19 mouse cellular contexts compared by ENCODE assay signal in the genomic region with DNA sequence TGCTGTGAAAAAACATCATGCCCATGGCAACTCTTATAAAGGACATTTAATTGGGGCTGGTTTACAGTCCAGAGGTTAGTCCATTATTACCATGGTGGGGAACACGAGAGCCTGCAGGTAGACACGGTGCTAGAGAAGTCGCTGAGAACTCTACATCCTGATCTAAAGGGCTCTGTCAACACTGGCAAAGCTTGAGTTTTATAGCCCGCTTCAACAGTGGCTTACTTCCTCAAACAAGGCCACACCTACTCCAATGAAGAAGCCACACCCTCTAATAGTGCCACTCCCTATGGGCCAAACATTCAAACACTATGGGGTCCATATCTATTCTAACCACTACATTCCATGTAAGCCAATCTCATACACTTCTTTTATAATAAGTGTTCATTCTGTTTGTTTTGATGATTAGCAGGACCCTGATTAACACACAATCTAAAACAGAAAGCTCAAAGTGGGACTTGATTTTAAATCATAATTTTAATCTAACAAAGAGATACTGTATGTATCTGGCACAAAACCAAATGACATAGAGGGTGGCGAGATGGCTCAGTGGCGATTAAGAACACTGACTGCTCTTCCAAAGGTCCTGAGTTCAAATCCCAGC.
A peak's percentile ranks its signal among the peaks of the same experiment; 100 is the strongest.
DNase-seq lines count a peak whose midpoint lies in the region; ATAC-seq lines count a peak whose summit lies in the region.
"Had no signal": no experiment of that assay in that cellular context is flagged by ENCODE, and none has a peak within 500 bp of the region (broad histone marks: within the 10 kb centered on the region; RNA-seq: fewer than 3 reads in every experiment).

No protein-coding gene starts in this region.

- no peak overlapping the region for H3K9ac ChIP-seq in kidney, embryonic 15.5 days
- H3K9ac ChIP-seq in kidney, embryonic 14.5 days (ENCODE audit: low read depth, low read length): no peak overlapping the region
- no peak overlapping the region for H3K9ac ChIP-seq in liver, embryonic 11.5 days (ENCODE audit: low read depth, low read length)
- no peak overlapping the region for H3K9ac ChIP-seq in forebrain, embryonic 12.5 days
- H3K9ac ChIP-seq: embryonic facial prominence, embryonic 12.5 days; lung, embryonic 15.5 days had no signal

- peaks cover 27% of the 10 kb centered on the region for H3K4me1 ChIP-seq in kidney, embryonic 15.5 days
- no peaks in the 10 kb centered on the region; the same call in 1 of the 2 replicates for H3K4me1 ChIP-seq in kidney, embryonic 14.5 days (ENCODE audit: control insufficient read depth, insufficient read depth, low read length)
- peaks cover 15% of the 10 kb centered on the region for H3K4me1 ChIP-seq in liver, embryonic 11.5 days (replicated peaks; ENCODE audit: control insufficient read depth, insufficient read depth, low read length)
- H3K4me1 ChIP-seq in forebrain, embryonic 12.5 days: 0 out of 2 replicates have a peak, but pooled peaks cover 7% of the 10 kb centered on the region
- H3K4me1 ChIP-seq: embryonic facial prominence, embryonic 12.5 days had no signal

- WGBS in kidney, embryonic 15.5 days: 71% methylated on average over 6 of the region's 6 CpGs
- WGBS in kidney, embryonic 14.5 days: 65% methylated on average over 6 of the region's 6 CpGs
- WGBS in liver, embryonic 11.5 days: 44% methylated on average over 6 of the region's 6 CpGs
- WGBS in forebrain, embryonic 12.5 days: 79% methylated on average over 6 of the region's 6 CpGs

- no peaks in the 10 kb centered on the region for H3K36me3 ChIP-seq in kidney, embryonic 15.5 days
- H3K36me3 ChIP-seq in kidney, embryonic 14.5 days (ENCODE audit: control insufficient read depth, insufficient read depth, low read length): no peaks in the 10 kb centered on the region
- no peaks in the 10 kb centered on the region for H3K36me3 ChIP-seq in liver, embryonic 11.5 days (ENCODE audit: control insufficient read depth, insufficient read depth, low read length)
- no peaks in the 10 kb centered on the region for H3K36me3 ChIP-seq in forebrain, embryonic 12.5 days (replicated peaks)
- H3K36me3 ChIP-seq: embryonic facial prominence, embryonic 12.5 days; forebrain, embryonic 10.5 days; lung, embryonic 15.5 days had no signal

- H3K27ac ChIP-seq in kidney, embryonic 15.5 days: peak overlapping the region; percentile 9; the same call in 1 of the 2 replicates
- H3K27ac ChIP-seq in kidney, embryonic 14.5 days (ENCODE audit: low read depth, low read length): no peak overlapping the region
- no peak overlapping the region for H3K27ac ChIP-seq in liver, embryonic 11.5 days (ENCODE audit: low read depth, low read length)
- H3K27ac ChIP-seq in forebrain, embryonic 12.5 days: no peak overlapping the region
- H3K27ac ChIP-seq: embryonic facial prominence, embryonic 12.5 days; forebrain, embryonic 10.5 days; kidney, postnatal 0 days; lung, embryonic 15.5 days had no signal

- H3K4me3 ChIP-seq in kidney, embryonic 15.5 days (replicated peaks): no peak overlapping the region
- no peak overlapping the region for H3K4me3 ChIP-seq in kidney, embryonic 14.5 days (ENCODE audit: low read length)
- no peak overlapping the region for H3K4me3 ChIP-seq in liver, embryonic 11.5 days (ENCODE audit: low read depth, low read length)
- no peak overlapping the region for H3K4me3 ChIP-seq in forebrain, embryonic 12.5 days (replicated peaks)
- H3K4me3 ChIP-seq: embryonic facial prominence, embryonic 12.5 days; forebrain, embryonic 10.5 days; lung, embryonic 15.5 days had no signal

- no peak for ATAC-seq in kidney, embryonic 15.5 days (replicated peaks; ENCODE audit: low FRiP score)
- no peak for ATAC-seq in kidney, embryonic 14.5 days (ENCODE audit: low FRiP score, low TSS enrichment)
- no peak for ATAC-seq in liver, embryonic 11.5 days (replicated peaks; ENCODE audit: low FRiP score)
- ATAC-seq in monocyte, adult 5-6 weeks (replicated peaks; ENCODE audit: insufficient number of reproducible peaks, low FRiP score, low TSS enrichment, poor library complexity, severe bottlenecking): peak; percentile 29; the same call in 1 of the 2 replicates
- ATAC-seq in forebrain, embryonic 12.5 days (ENCODE audit: low FRiP score): no peak
- ATAC-seq in frontal cortex, adult (ENCODE audit: low TSS enrichment): no peak
- ATAC-seq: hindbrain, embryonic 16.5 days had no signal

- no peak overlapping the region for H3K4me2 ChIP-seq in kidney, embryonic 15.5 days
- no peak overlapping the region for H3K4me2 ChIP-seq in kidney, embryonic 14.5 days (replicated peaks; ENCODE audit: low read depth, low read length)
- H3K4me2 ChIP-seq in liver, embryonic 11.5 days: 0 out of 2 replicates have a peak overlapping the region, but pooled peaks have one; percentile 4
- no peak overlapping the region for H3K4me2 ChIP-seq in forebrain, embryonic 12.5 days
- H3K4me2 ChIP-seq: embryonic facial prominence, embryonic 12.5 days; lung, embryonic 15.5 days had no signal

- no peaks in the 10 kb centered on the region for H3K27me3 ChIP-seq in kidney, embryonic 15.5 days
- no peaks in the 10 kb centered on the region for H3K27me3 ChIP-seq in kidney, embryonic 14.5 days (ENCODE audit: control insufficient read depth, insufficient read depth, low read length)
- no peaks in the 10 kb centered on the region; the same call in 1 of the 2 replicates for H3K27me3 ChIP-seq in liver, embryonic 11.5 days (replicated peaks; ENCODE audit: control insufficient read depth, insufficient read depth, low read length)
- peaks cover 13% of the 10 kb centered on the region for H3K27me3 ChIP-seq in forebrain, embryonic 12.5 days
- H3K27me3 ChIP-seq: embryonic facial prominence, embryonic 12.5 days; lung, embryonic 15.5 days had no signal

- no peaks in the 10 kb centered on the region for H3K9me3 ChIP-seq in kidney, embryonic 15.5 days (replicated peaks)
- H3K9me3 ChIP-seq in kidney, embryonic 14.5 days (ENCODE audit: control insufficient read depth, low read length): no peaks in the 10 kb centered on the region
- no peaks in the 10 kb centered on the region for H3K9me3 ChIP-seq in liver, embryonic 11.5 days (ENCODE audit: control insufficient read depth, low read length)
- no peaks in the 10 kb centered on the region for H3K9me3 ChIP-seq in forebrain, embryonic 12.5 days
- H3K9me3 ChIP-seq: embryonic facial prominence, embryonic 12.5 days; forebrain, embryonic 10.5 days; lung, embryonic 15.5 days had no signal

- DNase-seq in MEL-GATA-1-ER (ENCODE audit: extremely low read depth, low read depth): peak; percentile 91
- no peak for DNase-seq in liver, embryonic 11.5 days (ENCODE audit: low spot score)
- DNase-seq in right cerebral cortex, adult 2 months (ENCODE audit: low spot score in 2 of 2): no peak
- DNase-seq: cerebellum, adult 2 months; heart, adult 18-20 months; heart, postnatal 14 days; left cerebral cortex, postnatal 4 days; midbrain, embryonic 14.5 days; right cerebral cortex, postnatal 4 days had no signal
